Mouse (Mus musculus): ENCODE data around the gene Gtf2a1l.

DNA sequence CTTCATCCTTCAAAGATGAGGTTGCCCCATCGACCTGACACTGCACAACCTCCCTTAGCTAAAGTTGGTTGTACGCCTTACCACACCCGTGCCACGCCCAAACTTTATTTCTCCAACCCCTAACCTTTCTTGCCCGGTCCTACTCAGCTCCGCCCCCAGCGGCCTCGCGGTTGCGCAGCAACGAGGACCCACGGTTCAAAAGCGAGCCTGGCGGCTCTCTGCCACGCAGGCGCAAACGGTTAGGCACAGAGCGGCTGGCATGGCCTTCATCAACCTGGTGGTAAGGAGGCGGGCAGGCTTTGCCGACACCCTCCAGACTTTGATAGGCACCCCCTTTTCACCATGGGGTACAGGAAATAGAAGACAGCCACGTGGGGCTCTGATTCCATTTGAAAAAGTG lies at the start of gene Gtf2a1l:
- TF ChIP-seq CTCF (IDR thresholded peaks at IDR 0.05) (no peak), EP300 (IDR thresholded peaks at IDR 0.05; ENCODE audit: insufficient read depth, low read depth, low read length) (no peak)

Measured in heart, adult 2 months (tissue).